Mouse (Mus musculus) liver, embryonic 14.5 days (tissue): ENCODE results near the gene Ralgapa2.

Source experiments
- CTCF ChIP-seq: IDR thresholded peaks from 2 replicates; pipeline ENCODE4 v1.5.1; 2016; ENCODE audit warnings: antibody characterized with exemption, low read depth, control low read depth
- EP300 ChIP-seq: IDR thresholded peaks from 2 replicates; pipeline ENCODE4 v1.6.1; 2016; ENCODE audit warnings: antibody characterized with exemption, low read depth

DNA sequence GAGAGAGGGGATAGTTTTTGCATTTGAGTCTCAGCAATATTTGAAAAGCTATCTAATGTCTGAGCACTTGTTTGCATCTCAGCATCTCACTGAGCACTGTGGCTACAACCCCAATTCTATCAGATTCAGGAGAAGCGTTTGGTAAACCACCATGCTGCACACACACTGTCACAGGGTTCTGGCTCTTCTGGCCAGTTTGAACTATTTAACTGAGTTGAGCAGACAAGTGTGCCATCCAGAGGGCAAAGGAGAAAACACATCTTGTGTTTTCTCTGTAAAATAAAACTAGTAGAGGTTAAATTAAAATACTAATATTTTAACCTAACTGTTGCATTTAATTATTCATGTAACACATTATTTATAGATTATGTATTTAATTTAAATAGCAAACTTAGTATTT, 127.6 kb downstream of the Ralgapa2 start:
- TF ChIP-seq CTCF (no peak), EP300 (no peak)
